Mouse (Mus musculus): Measurements from ENCODE around the gene Sh2d2a.

DNA sequence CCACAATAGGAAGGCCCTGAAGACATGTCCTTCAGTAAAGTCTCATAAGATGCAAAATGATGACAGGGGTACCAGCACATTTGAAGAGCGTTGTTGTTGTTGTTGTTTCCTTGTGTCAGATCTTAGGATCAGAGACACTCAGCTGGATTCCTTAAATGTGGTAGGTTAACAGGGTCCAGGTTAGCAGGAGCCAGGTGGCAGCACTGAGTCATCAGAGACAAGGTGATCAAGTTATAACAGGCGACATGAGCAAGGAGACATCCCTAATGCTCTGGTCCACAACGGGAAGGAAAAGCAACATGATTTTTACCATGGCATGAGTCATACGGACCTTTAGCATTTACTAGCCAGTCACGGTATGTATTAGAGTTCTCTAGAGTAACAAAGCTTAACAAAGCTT lies 13.1 kb upstream of the Sh2d2a start:
- TF ChIP-seq TAL1 (IDR thresholded peaks at IDR 0.05; ENCODE audit: low read length) (no peak), GATA1 (IDR thresholded peaks at IDR 0.05; ENCODE audit: low read length) (no peak)

Data from erythroblast, embryonic 14.5 days (primary cell).